8 mouse cellular contexts compared by ENCODE assay signal in genomic region chr16:50737396-50737843, GRCm38 (mm10).
DNase-seq lines count a peak whose midpoint lies in the region; ATAC-seq lines count a peak whose summit lies in the region.

No protein-coding gene starts in this region.

- H3K9me3 ChIP-seq in heart, embryonic 11.5 days (replicated peaks; ENCODE audit: control insufficient read depth, low read length) = no peaks in the 10 kb centered on the region
- H3K9me3 ChIP-seq in midbrain, embryonic 10.5 days (replicated peaks) = no peaks in the 10 kb centered on the region
- H3K9me3 ChIP-seq in stomach, embryonic 15.5 days = no peaks in the 10 kb centered on the region

- H3K4me2 ChIP-seq in heart, embryonic 11.5 days = peak overlapping the region; percentile 79
- peak overlapping the region; percentile 63 for H3K4me2 ChIP-seq in stomach, embryonic 15.5 days

- no peaks in the 10 kb centered on the region; the same call in 1 of the 2 replicates for H3K27me3 ChIP-seq in heart, embryonic 11.5 days (ENCODE audit: control insufficient read depth, insufficient read depth, low read length)
- H3K27me3 ChIP-seq in midbrain, embryonic 10.5 days (ENCODE audit: low read depth, poor library complexity, severe bottlenecking) = peaks cover 39% of the 10 kb centered on the region
- H3K27me3 ChIP-seq in stomach, embryonic 15.5 days (replicated peaks) = no peaks in the 10 kb centered on the region

- no peaks in the 10 kb centered on the region for H3K36me3 ChIP-seq in heart, embryonic 11.5 days (ENCODE audit: control insufficient read depth, insufficient read depth, low read length)
- H3K36me3 ChIP-seq in midbrain, embryonic 10.5 days = no peaks in the 10 kb centered on the region
- H3K36me3 ChIP-seq in stomach, embryonic 15.5 days = no peaks in the 10 kb centered on the region

- peak overlapping the region; percentile 48 for H3K4me3 ChIP-seq in heart, embryonic 11.5 days (ENCODE audit: low read depth, low read length)
- peak overlapping the region; percentile 52 for H3K4me3 ChIP-seq in midbrain, embryonic 10.5 days
- peak overlapping the region; percentile 51 for H3K4me3 ChIP-seq in stomach, embryonic 15.5 days (replicated peaks)

- no peak for ATAC-seq in heart, embryonic 11.5 days (replicated peaks; ENCODE audit: insufficient number of reproducible peaks, low FRiP score, low TSS enrichment)
- ATAC-seq in stomach, embryonic 15.5 days (ENCODE audit: insufficient read depth, low FRiP score, low read depth) = no peak; the same call in 1 of the 2 replicates

- DNase-seq in ovary, postnatal 36 days (ENCODE audit: low spot score) = peak; percentile 12
- DNase-seq in ovary, adult 18-20 months (ENCODE audit: low spot score) = no peak
- peak; percentile 31 for DNase-seq in cerebellum, adult 9-11 months
- peak; percentile 30 for DNase-seq in kidney, postnatal 10 days
- peak; percentile 19 for DNase-seq in midbrain, embryonic 10.5 days (ENCODE audit: low spot score)
- no peak for DNase-seq in c-Kit-positive CD71-positive TER-119-positive erythroid progenitor cells, embryonic 14.5 days (ENCODE audit: low spot score)

- no peaks in the 10 kb centered on the region for H3K4me1 ChIP-seq in heart, embryonic 11.5 days (ENCODE audit: control insufficient read depth, insufficient read depth, low read length)
- peaks cover 5% of the 10 kb centered on the region for H3K4me1 ChIP-seq in midbrain, embryonic 10.5 days
- H3K4me1 ChIP-seq in stomach, embryonic 15.5 days = 0 out of 2 replicates have a peak, but pooled peaks cover 8% of the 10 kb centered on the region

- 18% methylated on average over 10 of the region's 10 CpGs for WGBS in heart, embryonic 11.5 days (ENCODE audit: insufficient replicate concordance)
- 36% methylated on average over 10 of the region's 10 CpGs for WGBS in midbrain, embryonic 10.5 days
- 25% methylated on average over 10 of the region's 10 CpGs for WGBS in stomach, embryonic 15.5 days

- no peak overlapping the region for H3K27ac ChIP-seq in heart, embryonic 11.5 days (ENCODE audit: low read depth, low read length)
- H3K27ac ChIP-seq in midbrain, embryonic 10.5 days (replicated peaks) = peak overlapping the region; percentile 39
- H3K27ac ChIP-seq in stomach, embryonic 15.5 days = no peak overlapping the region

- H3K9ac ChIP-seq in heart, embryonic 11.5 days (ENCODE audit: low read depth, low read length) = peak overlapping the region; percentile 71
- H3K9ac ChIP-seq in stomach, embryonic 15.5 days = no peak overlapping the region

Comparison
In these comparisons a context has a peak if more than half of its experiments do, and no peak if none do; other contexts are left out.
1. DNase-seq: peak in ovary, postnatal 36 days (single experiment), cerebellum, adult 9-11 months (single experiment), kidney, postnatal 10 days (single experiment) and midbrain, embryonic 10.5 days (single experiment); none in ovary, adult 18-20 months (single experiment) and c-Kit-positive CD71-positive TER-119-positive erythroid progenitor cells, embryonic 14.5 days (single experiment).
2. Peak in every context shown above with its lines, with median percentiles within 50 percentile points of each other: H3K4me3 ChIP-seq.